Mouse (Mus musculus) stomach, embryonic 16.5 days (tissue): Measurements from ENCODE around the gene Wdr20. TPM values are rescaled to one million over a fixed set of nuclear protein-coding genes. Genes with fewer than 3 reads are reported as not detected.
A peak's percentile ranks its signal among the peaks of the same experiment; 100 is the strongest.
"Not testable (repeated sequence)": the region's sequence is repeated elsewhere in the genome, so short reads cannot be mapped to it uniquely, and the experiment has no call there.

Source experiments
- ATAC-seq: fragments of 200-750 bp; cut with Nextera tagmentation; 2 replicates; pipeline ENCODE4 v1.8.0; 2017; ENCODE audit warnings: moderate number of reproducible peaks, moderate TSS enrichment; ENCODE audit not compliant: insufficient read depth, low FRiP score
- H3K27ac ChIP-seq: fragments of 300-500 bp; sonication (generic); 2 replicates; pipeline ENCODE4 v1.5.1; 2014; ENCODE audit warnings: low read length
- H3K27me3 ChIP-seq: fragments of 300-500 bp; sonication (generic); 2 replicates; pipeline ENCODE4 v1.6.1; 2014; ENCODE audit warnings: low read length, control low read depth, mixed read lengths; ENCODE audit not compliant: control insufficient read depth, insufficient read depth
- H3K36me3 ChIP-seq: fragments of 300-500 bp; sonication (generic); 2 replicates; pipeline ENCODE4 v1.6.1; 2014; ENCODE audit warnings: low read length; ENCODE audit not compliant: control insufficient read depth, insufficient read depth
- H3K4me1 ChIP-seq: fragments of 300-500 bp; sonication (generic); 2 replicates; pipeline ENCODE4 v1.6.1; 2014; ENCODE audit warnings: low read length, control low read depth, mixed read lengths; ENCODE audit not compliant: control insufficient read depth, insufficient read depth
- H3K4me2 ChIP-seq: fragments of 300-500 bp; sonication (generic); 2 replicates; pipeline ENCODE4 v1.6.1; 2014; ENCODE audit warnings: low read depth, low read length, mixed read lengths
- H3K4me3 ChIP-seq: fragments of 300-500 bp; sonication (generic); replicated peaks from 2 replicates; pipeline ENCODE4 v1.5.1; 2014; ENCODE audit warnings: mild to moderate bottlenecking, low read length
- H3K9ac ChIP-seq: fragments of 300-500 bp; sonication (generic); 2 replicates; pipeline ENCODE4 v1.6.1; 2014; ENCODE audit warnings: low read length
- H3K9me3 ChIP-seq: fragments of 300-500 bp; sonication (generic); replicated peaks from 2 replicates; pipeline ENCODE4 v1.6.1; 2016; ENCODE audit warnings: low read length, control low read depth; ENCODE audit not compliant: control insufficient read depth
- WGBS: fragments of 180-500 bp; shearing (Covaris S2); extraction: QIAGEN DNeasy Blood & Tissue Kit; methylation state at CpG from one replicate; pipeline ENCODE4 v1.1.7; 2014; 5-methylcytosine and 5-hydroxymethylcytosine counted together
- polyA plus RNA-seq: library from polyadenylated mRNA; unstranded; fragments of >200 nt; fragmentation: Nextera tagmentation; extraction: Ambion mirVana; gene quantifications from 2 replicates; pipeline ENCODE4 v1.2.1, GENCODE M21; 2015

Wdr20 gene
- polyA plus RNA-seq, 1 experiment from 2014 or later = 23.0 TPM

- Histone ChIP-seq H3K4me3 (no peak overlapping the region), H3K27ac (peak overlapping the region; percentile 84), H3K4me1 (peaks cover 18% of the 10 kb centered on the region), H3K4me2 (no peak overlapping the region), H3K27me3 (no peaks in the 10 kb centered on the region), H3K9me3 (no peaks in the 10 kb centered on the region), H3K36me3 (no peaks in the 10 kb centered on the region), H3K9ac (0 out of 2 replicates have a peak overlapping the region, but pooled peaks have one; percentile 29)
- ATAC-seq = no peak
- 78% methylated on average over 1 of the region's 1 CpGs for WGBS
Observed at GRCm38 (mm10) chr12:110698080-110698479, 39.7 kb upstream of the Wdr20 start.

GRCm38 (mm10) chr12:110698523-110699170 is 39.1 kb upstream of the Wdr20 start:
- Histone ChIP-seq H3K4me3 (no peak overlapping the region), H3K4me2 (peak overlapping the region; percentile 19; the same call in 1 of the 2 replicates), H3K36me3 (no peaks in the 10 kb centered on the region), H3K9ac (peak overlapping the region; percentile 46), H3K27ac (peak overlapping the region; percentile 84), H3K4me1 (peaks cover 18% of the 10 kb centered on the region), H3K27me3 (no peaks in the 10 kb centered on the region), H3K9me3 (no peaks in the 10 kb centered on the region)
- no peak for ATAC-seq
- 30% methylated on average over 15 of the region's 15 CpGs for WGBS

- Histone ChIP-seq H3K36me3 (no peaks in the 10 kb centered on the region), H3K4me2 (peak overlapping the region; percentile 19; the same call in 1 of the 2 replicates), H3K27ac (peak overlapping the region; percentile 84), H3K4me3 (no peak overlapping the region), H3K9me3 (no peaks in the 10 kb centered on the region), H3K4me1 (peaks cover 18% of the 10 kb centered on the region), H3K9ac (peak overlapping the region; percentile 46), H3K27me3 (no peaks in the 10 kb centered on the region)
- no peak for ATAC-seq
- WGBS = 28% methylated on average over 2 of the region's 2 CpGs
Observed at GRCm38 (mm10) chr12:110699171-110699547, 38.6 kb upstream of the Wdr20 start.

GRCm38 (mm10) chr12:110700730-110701129 is 37.0 kb upstream of the Wdr20 start:
- 56% methylated on average over 2 of the region's 2 CpGs for WGBS
- H3K9ac ChIP-seq = no peak overlapping the region
- no peak overlapping the region for H3K27ac ChIP-seq

GRCm38 (mm10) chr12:110701363-110701762 is 36.4 kb upstream of the Wdr20 start:
- not testable (repeated sequence) for H3K36me3 ChIP-seq, H3K27me3 ChIP-seq, H3K27ac ChIP-seq, ATAC-seq, H3K4me2 ChIP-seq, H3K4me3 ChIP-seq, H3K9me3 ChIP-seq, H3K9ac ChIP-seq
- H3K4me1 ChIP-seq = peaks cover 14% of the 10 kb centered on the region
- 31% methylated on average over 3 of the region's 3 CpGs for WGBS

More at GRCm38 (mm10) chr12:110700730-110701129, 37.0 kb upstream of the Wdr20 start:
- Histone ChIP-seq H3K36me3 (no peaks in the 10 kb centered on the region), H3K4me3 (no peak overlapping the region), H3K4me2 (no peak overlapping the region), H3K4me1 (peaks cover 13% of the 10 kb centered on the region), H3K9me3 (no peaks in the 10 kb centered on the region), H3K27me3 (no peaks in the 10 kb centered on the region)
- no peak for ATAC-seq

GRCm38 (mm10) chr12:110702556-110702955 is 35.2 kb upstream of the Wdr20 start, which contains the start of gene Hsp90aa1:
Gene Hsp90aa1 (minus strand): TSS chr12:110702728.
- Histone ChIP-seq H3K9ac (0 out of 2 replicates have a peak within 1 kb of the TSS, but pooled peaks have one; percentile 31), H3K27me3 (no peaks in the 10 kb centered on the region), H3K4me2 (no peak within 1 kb of the TSS), H3K36me3 (no peaks in the 10 kb centered on the region), H3K4me3 (no peak within 1 kb of the TSS), H3K27ac (no peak within 1 kb of the TSS), H3K4me1 (peaks cover 11% of the 10 kb centered on the region), H3K9me3 (no peaks in the 10 kb centered on the region)
- ATAC-seq = no peak
- WGBS = 50% methylated on average over 4 of the region's 4 CpGs

GRCm38 (mm10) chr12:110703008-110703471 is 34.7 kb upstream of the Wdr20 start:
- WGBS = 27% methylated on average over 8 of the region's 8 CpGs
- Histone ChIP-seq H3K4me2 (no peak overlapping the region), H3K27ac (no peak overlapping the region), H3K4me1 (peaks cover 11% of the 10 kb centered on the region), H3K27me3 (no peaks in the 10 kb centered on the region), H3K4me3 (no peak overlapping the region), H3K9me3 (no peaks in the 10 kb centered on the region), H3K36me3 (no peaks in the 10 kb centered on the region), H3K9ac (0 out of 2 replicates have a peak overlapping the region, but pooled peaks have one; percentile 31)
- ATAC-seq = peak; percentile 63; the same call in 1 of the 2 replicates

GRCm38 (mm10) chr12:110703682-110704081 is 34.1 kb upstream of the Wdr20 start:
- no peaks in the 10 kb centered on the region for H3K27me3 ChIP-seq
- H3K4me3 ChIP-seq = no peak overlapping the region
- 67% methylated on average over 7 of the region's 7 CpGs for WGBS
- ATAC-seq = no peak
- H3K4me2 ChIP-seq = no peak overlapping the region
- no peak overlapping the region for H3K27ac ChIP-seq
- H3K4me1 ChIP-seq = peaks cover 8% of the 10 kb centered on the region
- no peak overlapping the region for H3K9ac ChIP-seq
- no peaks in the 10 kb centered on the region for H3K9me3 ChIP-seq
- no peaks in the 10 kb centered on the region for H3K36me3 ChIP-seq

GRCm38 (mm10) chr12:110705419-110705818 is 32.3 kb upstream of the Wdr20 start:
- not testable (repeated sequence) for H3K36me3 ChIP-seq
- 85% methylated on average over 4 of the region's 4 CpGs for WGBS

More at GRCm38 (mm10) chr12:110705419-110705818, 32.3 kb upstream of the Wdr20 start:
- H3K4me1 ChIP-seq, H3K27ac ChIP-seq, H3K4me3 ChIP-seq, H3K9me3 ChIP-seq, H3K27me3 ChIP-seq, H3K4me2 ChIP-seq, ATAC-seq, H3K9ac ChIP-seq: not testable (repeated sequence)
